Mouse (Mus musculus): ENCODE data around the gene Rpp40. TPM values are rescaled to one million over a fixed set of nuclear protein-coding genes. Genes with fewer than 3 reads are reported as not detected.

Rpp40 gene
- total RNA-seq (2021), result 1 to 10 TPM; 7.5 to 9.1 TPM
- long read RNA-seq, experiment 1, full-length matches to known transcripts, result 3 of 4 reads
- long read RNA-seq, experiment 1, partial matches to known transcripts, result 0 of 4 reads
- long read RNA-seq, experiment 1, other reads (novel, unspliced or antisense), result 1 of 4 reads
- long read RNA-seq, experiment 2, full-length matches to known transcripts, result 4 of 5 reads
- long read RNA-seq, experiment 2, partial matches to known transcripts, result 0 of 5 reads
- long read RNA-seq, experiment 2, other reads (novel, unspliced or antisense), result 1 of 5 reads

DNA sequence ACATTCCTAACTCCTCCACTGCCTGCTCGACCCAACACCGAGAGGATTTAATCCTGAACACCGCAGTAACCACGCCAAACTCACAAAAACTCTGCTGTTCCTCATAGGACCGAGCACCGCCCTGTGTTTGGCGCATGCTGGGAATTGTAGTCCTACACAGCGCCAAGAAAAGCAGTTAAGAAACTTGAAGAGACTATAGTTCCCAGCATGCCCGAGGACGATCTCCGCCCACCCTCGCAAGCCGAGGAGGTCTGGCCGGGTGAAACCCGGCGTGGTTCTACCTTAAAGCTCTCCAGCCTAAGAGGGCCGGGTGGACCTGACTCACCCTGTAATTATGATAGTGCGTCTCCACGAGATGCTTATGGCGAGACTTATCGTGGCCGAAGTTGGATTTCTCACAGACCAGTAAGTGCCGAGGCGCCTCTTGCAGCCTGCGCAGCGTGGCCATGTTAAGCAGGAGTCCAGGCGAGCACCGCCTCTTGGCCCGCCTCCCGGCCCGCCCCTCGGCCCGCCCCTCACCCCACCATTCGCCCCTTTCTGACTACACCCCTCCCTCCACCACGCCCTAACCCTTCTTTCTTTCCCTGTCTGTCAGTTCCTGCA, at the start of gene Rpp40:
Rpp40 (minus strand) TSS at position 481 of the 603 bp plus-strand sequence.
- H3K4me3 ChIP-seq, result peak within 1 kb of the TSS; percentile 97
- DNase-seq (ENCODE audit: low spot score in 2 of 2), result peak; percentile 86 to 94
- H3K27ac ChIP-seq, result peak within 1 kb of the TSS; percentile 62
- TF ChIP-seq CTCF (conservative IDR thresholded peaks at IDR 0.05), result no peak

DNA sequence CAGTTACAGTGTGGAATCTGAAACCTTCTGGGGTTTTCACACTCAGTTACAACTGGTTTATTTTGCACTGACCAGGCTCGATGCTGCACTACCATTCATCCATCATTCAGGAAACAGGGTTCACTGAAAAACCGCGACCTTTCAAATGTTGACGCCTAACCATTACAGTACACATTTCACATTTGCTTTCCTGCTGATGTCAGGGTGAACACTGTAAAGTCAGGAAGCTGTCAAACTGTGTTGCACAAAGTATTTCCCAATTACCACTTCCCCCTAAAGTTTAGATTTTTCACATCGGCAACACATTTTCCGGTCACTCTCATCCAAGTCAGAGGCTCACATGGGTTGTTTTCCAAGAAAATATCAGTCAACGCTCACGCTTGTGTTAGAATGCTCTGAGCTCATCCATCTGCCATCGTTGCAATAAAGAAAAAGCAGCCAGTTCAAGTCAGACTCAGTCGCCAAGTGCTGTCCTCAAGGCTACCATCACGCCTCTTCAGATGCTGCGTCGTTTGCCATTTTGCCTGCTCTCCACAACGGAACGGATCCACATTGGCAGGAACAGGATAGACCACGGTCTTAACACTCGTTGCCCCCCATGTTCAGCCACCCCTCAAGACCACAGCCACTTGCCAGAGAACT, 43.8 kb upstream of the Rpp40 start:
- no peak for TF ChIP-seq CTCF (conservative IDR thresholded peaks at IDR 0.05)
- DNase-seq (ENCODE audit: low spot score in 2 of 2), result no peak
- Histone ChIP-seq H3K4me3 (no peak overlapping the region), H3K27ac (no peak overlapping the region)

GRCm38 (mm10) chr13:35947354-35948000, 41.3 kb upstream of the Rpp40 start:
- peak; percentile 98 for TF ChIP-seq CTCF (conservative IDR thresholded peaks at IDR 0.05)
- DNase-seq (ENCODE audit: low spot score in 2 of 2), result peak; percentile 69 to 84
- Histone ChIP-seq H3K4me3 (no peak overlapping the region), H3K27ac (no peak overlapping the region)

- no peak for DNase-seq (ENCODE audit: low spot score in 2 of 2)
- H3K27ac ChIP-seq, result no peak overlapping the region
- H3K4me3 ChIP-seq, result no peak overlapping the region
- no peak for TF ChIP-seq CTCF (conservative IDR thresholded peaks at IDR 0.05)
Observed at GRCm38 (mm10) chr13:35946659-35947353, 40.6 kb upstream of the Rpp40 start.

DNA sequence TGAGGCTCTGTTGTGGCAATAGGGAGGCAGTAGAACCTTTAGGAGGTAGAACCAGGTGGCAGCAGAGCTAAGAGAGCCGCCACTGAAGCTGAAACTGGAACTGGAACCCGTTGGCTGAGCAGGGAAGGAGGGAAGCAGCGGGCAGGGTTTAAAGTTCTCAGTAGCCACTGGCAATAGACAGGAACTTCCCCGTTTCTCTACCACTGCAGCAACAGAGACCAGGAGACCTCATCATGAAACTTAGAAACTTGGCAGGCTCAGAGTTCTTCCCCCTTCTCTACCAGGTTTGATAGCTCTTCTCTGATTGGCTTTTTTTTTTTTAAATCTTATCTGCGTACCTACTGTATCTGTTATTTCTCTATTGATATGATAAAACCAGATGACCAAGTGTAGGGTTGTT, 34.8 kb upstream of the Rpp40 start:
- TF ChIP-seq CTCF (conservative IDR thresholded peaks at IDR 0.05), result no peak
- Histone ChIP-seq H3K4me3 (no peak overlapping the region), H3K27ac (no peak overlapping the region)
- no peak for DNase-seq (ENCODE audit: low spot score in 2 of 2)

DNA sequence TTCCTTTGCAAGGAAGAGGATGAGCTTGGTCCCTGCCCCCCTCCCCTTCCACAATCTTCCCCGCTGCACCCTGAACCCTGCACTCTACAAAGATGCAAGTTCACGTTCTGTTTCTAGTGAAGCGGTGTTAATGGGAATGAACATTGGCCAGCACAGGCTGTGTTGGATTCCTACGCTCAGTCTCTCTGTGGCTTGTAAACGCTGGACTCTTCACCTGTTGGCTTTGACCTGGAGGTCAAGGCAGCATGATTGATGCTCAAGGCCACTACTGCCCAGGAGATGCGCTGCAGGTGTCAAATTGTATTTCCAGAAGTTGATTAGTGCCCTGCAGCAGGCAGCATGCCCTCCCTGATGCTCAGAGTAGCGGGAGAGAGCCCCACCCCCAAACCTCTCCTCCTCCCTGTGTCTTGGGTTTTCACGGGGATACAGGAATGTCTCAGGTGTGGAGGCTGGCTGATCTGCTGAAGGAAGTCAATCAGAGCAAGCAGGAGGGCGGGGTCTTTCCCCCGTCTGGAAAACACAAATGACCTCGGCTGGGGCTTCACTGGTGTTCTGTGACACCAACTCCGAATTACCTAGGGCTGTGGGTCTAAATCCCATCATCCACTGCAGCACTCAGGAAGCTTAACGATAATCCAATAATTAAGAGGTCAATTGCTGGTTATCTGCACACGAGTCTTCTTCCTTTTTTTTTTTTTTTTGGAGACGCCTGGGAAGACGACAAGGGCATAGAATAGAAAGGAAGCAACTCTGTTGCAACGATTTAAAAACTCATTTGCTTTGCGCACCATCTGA, 33.9 kb upstream of the Rpp40 start:
- TF ChIP-seq CTCF (conservative IDR thresholded peaks at IDR 0.05), result no peak
- H3K27ac ChIP-seq, result no peak overlapping the region
- H3K4me3 ChIP-seq, result no peak overlapping the region
- no peak for DNase-seq (ENCODE audit: low spot score in 2 of 2)

- H3K27ac ChIP-seq, result no peak overlapping the region
- DNase-seq (ENCODE audit: low spot score in 2 of 2), result peak; percentile 71 to 76
- TF ChIP-seq CTCF (conservative IDR thresholded peaks at IDR 0.05), result no peak
- no peak overlapping the region for H3K4me3 ChIP-seq
Observed at GRCm38 (mm10) chr13:35937991-35938390, 31.8 kb upstream of the Rpp40 start.

DNA sequence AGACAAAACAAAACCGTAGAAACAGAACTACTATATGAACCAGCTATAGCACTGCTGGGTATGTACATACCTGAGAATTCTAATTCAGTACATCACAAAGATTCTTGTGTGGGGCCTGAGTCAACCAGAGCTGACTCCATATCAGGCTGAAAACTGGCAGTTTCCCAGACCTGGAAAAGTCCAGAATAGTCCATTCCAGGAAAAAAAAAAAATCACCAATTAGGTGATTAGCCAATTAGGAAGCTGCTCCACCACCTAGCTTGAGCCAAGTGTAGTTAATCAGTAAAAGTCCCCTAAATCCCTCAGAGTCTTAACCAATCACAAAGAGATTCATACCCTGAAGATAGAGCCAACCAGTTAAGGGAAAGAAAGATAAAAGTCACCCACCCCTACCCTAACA, 5.3 kb upstream of the Rpp40 start:
- Histone ChIP-seq H3K27ac (no peak overlapping the region), H3K4me3 (no peak overlapping the region)
- no peak for DNase-seq (ENCODE audit: low spot score in 2 of 2)
- no peak for TF ChIP-seq CTCF (conservative IDR thresholded peaks at IDR 0.05)

DNA sequence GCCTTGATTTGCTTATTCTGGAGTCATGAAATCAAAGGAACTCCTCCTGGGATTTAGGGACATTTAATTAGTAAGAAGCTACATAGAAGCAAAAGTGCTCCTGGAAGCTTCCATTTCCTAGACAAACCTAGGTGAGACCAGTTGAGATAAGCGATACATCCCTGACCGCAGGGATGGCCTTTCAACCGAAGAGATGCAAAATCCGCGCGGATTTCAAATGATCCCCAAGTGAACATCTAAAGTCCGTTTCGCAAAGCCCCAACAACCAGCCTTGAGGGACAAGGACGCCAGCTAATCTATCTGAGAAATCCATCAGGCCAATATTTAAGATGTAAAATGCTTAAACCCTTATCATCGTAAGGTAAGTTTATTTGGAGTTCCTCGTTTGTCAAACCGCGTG, 781 bp downstream of the Rpp40 start:
- TF ChIP-seq CTCF (conservative IDR thresholded peaks at IDR 0.05), result no peak
- Histone ChIP-seq H3K4me3 (peak overlapping the region; percentile 97), H3K27ac (no peak overlapping the region)
- DNase-seq (ENCODE audit: low spot score in 2 of 2), result no peak

GRCm38 (mm10) chr13:35892866-35893265, 13.3 kb downstream of the Rpp40 start:
- TF ChIP-seq CTCF (conservative IDR thresholded peaks at IDR 0.05), result no peak
- no peak overlapping the region for H3K4me3 ChIP-seq
- no peak for DNase-seq (ENCODE audit: low spot score in 2 of 2)
- no peak overlapping the region for H3K27ac ChIP-seq

DNA sequence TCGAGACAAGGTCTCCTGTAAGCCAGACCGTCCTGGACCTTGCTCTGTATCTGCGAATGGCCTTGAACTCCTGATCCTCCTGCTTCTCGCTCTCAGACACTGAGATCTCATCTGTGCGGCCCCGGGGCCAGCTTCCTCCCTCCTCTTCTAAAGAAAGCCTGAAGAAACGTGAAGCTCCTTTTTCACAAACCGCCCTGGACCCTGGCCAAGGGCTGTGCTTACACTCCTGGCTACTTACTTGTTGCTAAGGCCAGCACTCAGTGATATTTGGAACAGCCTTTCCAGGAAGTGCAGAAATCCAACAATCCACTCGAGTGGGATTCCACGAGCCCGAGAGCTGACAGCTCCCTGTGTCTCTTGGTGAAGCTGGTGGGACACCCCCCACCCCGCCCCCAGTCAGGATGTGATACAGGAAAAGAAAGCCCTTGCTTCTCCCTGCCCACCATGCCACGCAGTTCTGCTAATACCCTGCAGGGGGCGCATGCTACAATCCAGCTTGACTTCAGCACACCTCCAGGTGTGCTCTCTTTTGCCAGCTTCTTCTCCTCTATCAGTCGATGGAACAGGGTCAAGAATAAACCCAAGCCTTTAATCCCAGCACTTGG, 19.9 kb downstream of the Rpp40 start:
- TF ChIP-seq CTCF (conservative IDR thresholded peaks at IDR 0.05), result peak; percentile 81
- peak in 1 of 2 experiments; percentile 40 for DNase-seq (ENCODE audit: low spot score in 2 of 2)
- Histone ChIP-seq H3K4me3 (no peak overlapping the region), H3K27ac (no peak overlapping the region)
